Mouse (Mus musculus) brain, embryonic 14.5 days (tissue): Measurements from ENCODE around the gene Arhgef11. TPM values are rescaled to one million over a fixed set of nuclear protein-coding genes. Genes with fewer than 3 reads are reported as not detected.

Source experiments
- DNase-seq: peaks from one replicate; pipeline ENCODE4 v3.0.0-alpha.2; 2011; ENCODE audit warnings: low read depth
- CTCF ChIP-seq: fragments of 200-500 bp; IDR thresholded peaks from 2 replicates; pipeline ENCODE4 v1.5.1; 2012; ENCODE audit warnings: inconsistent platforms, mild to moderate bottlenecking, moderate library complexity, borderline replicate concordance; ENCODE audit not compliant: insufficient read depth, insufficient read length; ENCODE audit errors: extremely low read depth
- POLR2A ChIP-seq: fragments of 200-500 bp; IDR thresholded peaks from 2 replicates; pipeline ENCODE4 v1.6.1; 2012; ENCODE audit warnings: mild to moderate bottlenecking, inconsistent platforms, borderline replicate concordance; ENCODE audit not compliant: poor library complexity, insufficient read depth, insufficient read length, severe bottlenecking; ENCODE audit errors: extremely low read depth
- polyA plus RNA-seq: library from polyadenylated mRNA; depleted of rRNA; stranded (reverse); fragments of >200 nt; gene quantifications from 2 replicates; pipeline ENCODE4 v1.2.3, GENCODE M21; 2012

Arhgef11 gene
- polyA plus RNA-seq, 1 experiment = 44.5 TPM

- TF ChIP-seq CTCF (no peak), POLR2A (no peak)
- DNase-seq = peak; percentile 76
These were observed 13.5 kb downstream of the Arhgef11 start for GRCm38 (mm10) chr3:87630899-87631298.

GRCm38 (mm10) chr3:87631408-87631807 is 14.0 kb downstream of the Arhgef11 start:
- TF ChIP-seq CTCF (no peak), POLR2A (no peak)
- DNase-seq = no peak

DNA sequence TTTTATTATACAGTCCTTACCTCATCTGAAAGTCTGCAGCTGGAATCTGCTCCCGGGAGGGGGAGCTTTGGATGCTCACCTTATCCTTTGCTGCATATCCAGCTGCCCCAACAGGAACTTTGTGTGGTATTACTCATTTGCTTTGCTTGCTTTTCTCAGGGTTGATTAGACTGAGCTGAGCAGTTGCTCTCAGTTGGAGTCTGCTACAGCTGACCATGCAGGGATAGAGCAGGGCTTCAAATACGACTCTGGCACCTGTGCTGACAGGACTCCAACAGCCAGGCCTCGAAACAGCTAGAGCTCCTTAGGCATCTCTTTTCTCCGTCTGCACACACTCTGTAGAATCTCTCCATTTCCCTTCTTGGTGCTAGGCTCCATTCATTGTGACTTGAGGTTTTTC is 18.2 kb downstream of the Arhgef11 start:
- TF ChIP-seq POLR2A = no peak
- no peak for TF ChIP-seq CTCF
- DNase-seq = no peak

DNA sequence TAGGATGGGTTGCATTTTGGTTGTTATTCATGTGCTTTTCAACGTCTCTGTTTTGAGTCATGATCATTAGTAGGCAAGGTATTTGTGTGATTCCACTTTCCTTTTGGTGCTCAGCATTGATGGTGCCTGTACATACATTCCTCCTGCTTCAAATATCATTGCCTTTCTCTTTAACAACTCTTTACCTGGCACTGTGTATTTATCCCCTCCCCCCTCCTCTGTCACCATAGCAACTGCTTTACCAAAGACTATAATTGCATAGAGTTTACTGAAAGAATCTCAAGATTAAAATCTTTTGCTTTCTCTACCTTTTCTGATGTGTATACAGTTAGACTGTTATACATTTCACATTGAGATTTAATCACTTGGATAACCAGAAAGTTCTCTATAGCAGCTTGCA is 26.1 kb downstream of the Arhgef11 start:
- DNase-seq = peak; percentile 54
- no peak for TF ChIP-seq CTCF
- no peak for TF ChIP-seq POLR2A

GRCm38 (mm10) chr3:87646174-87646573 is 28.8 kb downstream of the Arhgef11 start:
- no peak for DNase-seq
- TF ChIP-seq POLR2A (no peak), CTCF (no peak)

GRCm38 (mm10) chr3:87649063-87649462 is 31.7 kb downstream of the Arhgef11 start:
- no peak for DNase-seq

GRCm38 (mm10) chr3:87658348-87658747 is 41.0 kb downstream of the Arhgef11 start:
- no peak for TF ChIP-seq CTCF
- TF ChIP-seq POLR2A = no peak
- DNase-seq = no peak

More at GRCm38 (mm10) chr3:87649063-87649462, 31.7 kb downstream of the Arhgef11 start:
- no peak for TF ChIP-seq CTCF
- no peak for TF ChIP-seq POLR2A

GRCm38 (mm10) chr3:87659692-87660429 is 42.5 kb downstream of the Arhgef11 start:
- no peak for TF ChIP-seq CTCF
- TF ChIP-seq POLR2A = no peak
- no peak for DNase-seq

DNA sequence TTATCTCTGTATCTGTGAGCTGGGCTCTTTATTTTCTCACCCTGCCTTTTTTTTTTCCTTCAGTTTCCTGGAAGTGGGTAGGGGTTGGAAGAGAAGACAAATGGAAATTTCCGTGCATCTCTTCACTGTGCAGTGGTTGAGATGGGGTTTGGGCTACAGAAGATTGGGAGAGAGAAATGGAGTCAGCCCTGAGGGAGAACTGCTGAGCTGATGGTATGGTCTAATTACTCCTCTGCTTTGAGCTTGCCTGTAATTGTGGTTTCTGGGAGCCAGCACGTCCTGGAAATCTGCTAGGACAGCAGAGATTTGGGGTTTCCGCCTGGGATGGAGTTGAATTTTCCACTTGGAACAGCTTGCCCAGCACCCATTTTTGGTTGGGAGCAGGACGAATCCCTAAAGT is 43.1 kb downstream of the Arhgef11 start:
- TF ChIP-seq CTCF = no peak
- no peak for TF ChIP-seq POLR2A
- no peak for DNase-seq

DNA sequence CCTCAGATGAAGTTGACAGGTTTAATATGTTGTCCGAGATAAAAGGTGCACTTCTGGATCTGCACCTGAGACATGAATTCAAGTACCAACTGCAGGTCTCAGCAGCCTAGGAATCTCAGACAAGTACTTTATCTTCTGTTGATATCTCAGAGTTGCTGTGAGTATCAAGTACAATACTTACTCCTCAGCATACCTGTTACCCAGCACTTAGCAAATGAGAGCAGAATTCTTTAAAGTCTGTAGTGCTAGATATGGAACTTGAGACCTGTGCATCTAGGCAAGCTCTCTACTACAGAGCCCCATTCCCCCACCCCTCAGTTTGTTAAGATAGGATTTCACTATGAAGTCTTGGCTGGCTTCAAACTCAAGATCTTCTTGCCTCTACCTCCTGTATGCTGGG is 43.9 kb downstream of the Arhgef11 start:
- TF ChIP-seq CTCF (no peak), POLR2A (no peak)
- no peak for DNase-seq

- no peak for TF ChIP-seq POLR2A
- no peak for TF ChIP-seq CTCF
- DNase-seq = no peak
These were observed 101.2 kb downstream of the Arhgef11 start for GRCm38 (mm10) chr3:87718525-87718924.

GRCm38 (mm10) chr3:87724556-87724955 is 107.2 kb downstream of the Arhgef11 start:
- TF ChIP-seq CTCF (no peak), POLR2A (no peak)
- DNase-seq = no peak
